Mouse (Mus musculus): ENCODE measurements around the gene Pxylp1. TPM values are rescaled to one million over a fixed set of nuclear protein-coding genes. Genes with fewer than 3 reads are reported as not detected.
A peak's percentile ranks its signal among the peaks of the same experiment; 100 is the strongest.

Gene Pxylp1
- polyA plus RNA-seq, 1 experiment from 2014 or later, result 1.9 TPM

DNA sequence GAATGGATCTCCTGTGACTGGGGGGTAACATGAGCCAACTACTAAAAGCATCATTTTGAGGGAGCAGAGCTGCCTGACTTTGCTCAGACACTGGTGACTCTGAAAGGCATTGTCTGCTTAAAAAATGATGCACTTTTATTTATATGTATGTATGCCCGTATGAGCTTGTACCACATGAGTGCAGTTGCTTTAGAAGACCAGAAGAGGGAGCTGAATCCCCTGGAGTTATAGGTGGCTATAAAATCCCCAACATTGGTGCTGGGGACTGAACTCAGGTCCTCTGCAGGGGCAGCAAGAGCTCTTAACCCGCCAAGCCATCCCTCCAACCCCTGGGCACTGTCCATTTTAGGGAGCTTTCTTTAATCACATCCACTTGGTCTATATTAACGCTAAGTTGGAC, 21.5 kb upstream of the Pxylp1 start:
- Histone ChIP-seq H3K27me3 (no peaks in the 10 kb centered on the region), H3K36me3 (no peaks in the 10 kb centered on the region), H3K4me1 (replicated peaks) (no peaks in the 10 kb centered on the region), H3K4me2 (no peak overlapping the region), H3K4me3 (replicated peaks) (no peak overlapping the region), H3K9me3 (replicated peaks) (no peaks in the 10 kb centered on the region), H3K9ac (no peak overlapping the region), H3K27ac (no peak overlapping the region)
- no peak for DNase-seq
- no peak for ATAC-seq (ENCODE audit: low read depth)
- 68% methylated on average over 3 of the region's 3 CpGs for WGBS (ENCODE audit: insufficient replicate concordance)

DNA sequence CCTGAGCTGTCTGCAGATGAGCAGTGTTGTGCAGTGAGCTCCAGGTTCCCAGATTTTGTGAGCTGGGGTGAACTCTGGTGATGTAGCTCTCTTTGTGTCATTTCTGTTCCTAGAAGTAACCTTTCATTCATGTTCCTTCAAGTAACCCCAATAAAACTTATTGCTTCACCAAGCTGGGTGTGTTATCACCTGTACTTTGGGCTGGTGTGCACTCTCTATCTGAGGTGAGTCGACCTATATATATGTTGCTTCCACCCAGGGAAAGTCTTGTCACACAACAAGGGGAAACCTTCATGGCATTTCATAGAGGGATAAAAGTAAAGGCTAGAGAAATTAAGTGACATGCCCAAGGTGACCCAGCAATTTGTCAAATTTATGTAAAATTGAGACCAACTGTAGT, 17.0 kb upstream of the Pxylp1 start:
- WGBS (ENCODE audit: insufficient replicate concordance), result 58% methylated on average over 1 of the region's 1 CpGs

DNA sequence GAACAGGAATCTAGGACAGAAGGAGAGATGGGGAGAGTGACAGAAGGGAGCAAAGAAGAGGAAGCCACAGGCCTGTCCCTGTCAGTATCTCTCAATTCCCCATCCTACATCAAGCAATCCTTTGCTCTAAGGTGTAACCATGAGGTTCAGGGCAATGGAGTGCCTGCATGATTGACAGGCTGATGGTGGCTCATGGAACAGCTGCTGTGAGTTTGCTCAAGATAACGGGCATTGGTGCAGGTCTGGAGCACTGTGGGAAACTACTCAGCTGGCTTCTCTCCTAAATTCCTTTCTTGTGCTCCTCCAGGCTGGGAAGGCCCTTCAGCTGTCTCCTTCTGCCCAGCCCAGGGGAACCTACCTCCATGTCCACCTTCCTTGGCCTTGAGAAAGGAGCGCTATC, 16.3 kb upstream of the Pxylp1 start:
- Histone ChIP-seq H3K27ac (no peak overlapping the region), H3K9ac (no peak overlapping the region), H3K36me3 (no peaks in the 10 kb centered on the region), H3K27me3 (no peaks in the 10 kb centered on the region), H3K4me2 (no peak overlapping the region), H3K4me1 (replicated peaks) (no peaks in the 10 kb centered on the region), H3K4me3 (replicated peaks) (no peak overlapping the region), H3K9me3 (replicated peaks) (no peaks in the 10 kb centered on the region)
- WGBS (ENCODE audit: insufficient replicate concordance), result 59% methylated on average over 2 of the region's 2 CpGs
- ATAC-seq (ENCODE audit: low read depth) (no peak), DNase-seq (no peak)

More for the DNA sequence above, 17.0 kb upstream of the Pxylp1 start:
- Histone ChIP-seq H3K9me3 (replicated peaks) (no peaks in the 10 kb centered on the region), H3K27me3 (no peaks in the 10 kb centered on the region), H3K4me3 (replicated peaks) (no peak overlapping the region), H3K36me3 (no peaks in the 10 kb centered on the region), H3K4me1 (replicated peaks) (no peaks in the 10 kb centered on the region), H3K27ac (no peak overlapping the region), H3K4me2 (no peak overlapping the region), H3K9ac (no peak overlapping the region)
- ATAC-seq (ENCODE audit: low read depth) (no peak), DNase-seq (no peak)

DNA sequence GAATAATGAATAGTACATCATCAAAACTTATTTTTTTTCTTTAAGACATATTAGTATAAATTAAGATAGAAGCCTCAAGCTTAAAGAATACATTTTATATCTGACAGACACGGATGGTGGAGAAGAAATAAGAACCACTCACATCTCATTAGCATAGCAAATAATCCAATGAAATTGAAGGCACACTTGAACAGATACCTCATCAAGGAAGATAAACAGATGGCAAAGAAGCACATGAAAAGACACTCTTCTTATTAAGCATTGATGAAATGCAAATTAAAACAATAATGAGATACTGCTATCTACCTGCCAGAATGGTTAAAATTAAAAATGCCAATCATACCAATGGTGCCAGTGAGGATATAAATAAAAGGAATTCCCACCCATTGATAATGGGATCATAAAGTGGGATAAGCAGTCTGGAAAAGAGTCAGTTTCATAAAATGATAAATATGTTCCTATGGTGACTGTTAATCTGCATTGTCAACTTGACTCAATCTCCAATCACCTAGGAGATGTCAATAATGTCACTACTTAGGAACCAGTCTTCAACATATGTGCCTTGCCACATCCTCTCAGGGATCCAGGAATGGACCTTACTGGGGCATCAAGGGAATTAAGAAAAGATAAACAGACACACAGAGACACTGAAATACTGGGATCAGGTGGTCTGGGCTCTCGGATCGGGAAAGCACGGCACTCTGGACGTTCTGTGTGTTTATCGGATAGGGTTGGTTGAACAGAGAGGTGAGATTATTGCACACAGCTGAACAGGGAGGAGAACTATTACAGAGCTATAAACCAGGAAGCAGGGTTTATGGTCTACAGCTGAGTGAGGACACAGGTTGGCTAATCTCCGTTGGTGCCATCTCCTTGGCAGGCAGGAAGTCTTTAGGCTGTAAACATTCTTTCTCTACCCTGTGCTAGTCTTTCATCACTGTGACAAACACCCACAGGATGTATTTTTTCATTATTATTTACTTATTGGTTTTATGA, 12.2 kb upstream of the Pxylp1 start:
- no peaks in the 10 kb centered on the region for H3K4me1 ChIP-seq (replicated peaks)
- H3K4me2 ChIP-seq, result no peak overlapping the region
- no peaks in the 10 kb centered on the region for H3K27me3 ChIP-seq
- H3K9ac ChIP-seq, result no peak overlapping the region
- no peak for DNase-seq
- H3K9me3 ChIP-seq (replicated peaks), result no peaks in the 10 kb centered on the region
- WGBS (ENCODE audit: insufficient replicate concordance), result 71% methylated on average over 7 of the region's 7 CpGs
- H3K36me3 ChIP-seq, result no peaks in the 10 kb centered on the region
- no peak overlapping the region for H3K27ac ChIP-seq
- ATAC-seq (ENCODE audit: low read depth), result no peak
- no peak overlapping the region for H3K4me3 ChIP-seq (replicated peaks)

DNA sequence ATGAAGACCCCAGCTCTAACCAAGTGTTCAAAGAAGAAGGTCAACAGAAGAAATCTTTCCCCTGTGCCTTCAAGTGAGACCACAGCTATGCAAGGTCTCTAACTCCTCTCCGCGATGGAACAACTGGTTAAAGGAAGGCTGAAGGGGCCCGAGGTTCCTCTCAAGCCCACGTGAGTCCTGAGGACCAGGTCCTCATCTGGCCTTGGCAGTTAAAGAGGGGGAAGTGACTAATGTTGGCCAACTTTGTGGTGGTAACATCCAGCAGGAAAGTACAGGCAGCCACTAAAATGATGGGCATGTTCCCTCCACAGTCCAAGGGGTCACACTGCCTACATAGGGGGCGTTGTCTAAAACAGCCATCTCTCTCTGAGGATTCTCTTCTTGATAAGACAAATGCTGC, 7.2 kb upstream of the Pxylp1 start:
- Histone ChIP-seq H3K4me2 (no peak overlapping the region), H3K27me3 (no peaks in the 10 kb centered on the region), H3K9me3 (replicated peaks) (no peaks in the 10 kb centered on the region), H3K4me3 (replicated peaks) (no peak overlapping the region), H3K9ac (no peak overlapping the region), H3K27ac (no peak overlapping the region), H3K36me3 (no peaks in the 10 kb centered on the region), H3K4me1 (replicated peaks) (no peaks in the 10 kb centered on the region)
- 20% methylated on average over 5 of the region's 5 CpGs for WGBS (ENCODE audit: insufficient replicate concordance)
- DNase-seq, result no peak
- no peak for ATAC-seq (ENCODE audit: low read depth)

DNA sequence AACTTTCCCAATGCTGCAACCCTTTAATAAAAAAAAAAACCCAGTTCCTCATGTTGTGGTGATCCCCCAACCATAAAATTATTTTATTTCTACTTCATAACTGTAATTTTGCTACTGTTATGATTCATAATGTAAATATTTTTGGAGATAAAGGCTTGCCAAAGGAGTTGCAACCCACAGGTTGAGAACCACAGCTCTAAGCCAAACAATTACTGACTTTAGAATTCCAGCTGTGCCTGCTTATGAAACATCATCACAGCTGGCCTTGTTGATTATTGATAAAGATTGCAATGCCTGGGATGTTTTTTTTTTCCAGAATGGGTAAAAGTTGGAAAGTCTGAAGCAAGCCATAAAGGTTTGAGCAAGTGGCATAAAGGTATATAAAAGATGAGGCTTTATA, 6.5 kb upstream of the Pxylp1 start:
- Histone ChIP-seq H3K27me3 (no peaks in the 10 kb centered on the region), H3K9me3 (replicated peaks) (no peaks in the 10 kb centered on the region), H3K4me1 (replicated peaks) (no peaks in the 10 kb centered on the region), H3K4me2 (no peak overlapping the region), H3K4me3 (replicated peaks) (no peak overlapping the region), H3K9ac (no peak overlapping the region), H3K36me3 (no peaks in the 10 kb centered on the region), H3K27ac (no peak overlapping the region)
- no peak for DNase-seq
- ATAC-seq (ENCODE audit: low read depth), result no peak

DNA sequence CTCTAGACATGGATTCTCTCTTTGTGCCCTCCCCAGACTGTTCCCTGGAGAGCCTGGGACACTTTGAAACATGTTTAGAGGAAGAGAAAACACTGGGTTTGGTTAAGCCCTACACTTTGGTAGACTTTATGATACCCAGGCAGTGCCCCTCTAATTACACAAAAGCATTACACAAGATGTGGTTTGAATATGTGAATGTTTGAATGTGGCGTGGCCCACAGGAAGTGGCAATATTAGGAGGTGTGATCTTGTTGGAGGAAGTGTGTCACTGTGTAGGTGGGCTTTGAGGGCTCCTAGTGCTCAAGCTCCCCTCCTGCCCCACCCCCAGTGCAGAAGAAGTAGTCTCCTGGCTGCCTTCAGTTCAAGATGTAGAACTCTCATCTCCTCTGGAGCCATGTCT, 4.2 kb upstream of the Pxylp1 start:
- Histone ChIP-seq H3K36me3 (no peaks in the 10 kb centered on the region), H3K4me3 (replicated peaks) (no peak overlapping the region), H3K9ac (no peak overlapping the region), H3K4me1 (replicated peaks) (0 out of 2 replicates have a peak, but pooled peaks cover 2% of the 10 kb centered on the region), H3K27me3 (0 out of 2 replicates have a peak, but pooled peaks cover under 1% of the 10 kb centered on the region), H3K4me2 (no peak overlapping the region), H3K27ac (no peak overlapping the region), H3K9me3 (replicated peaks) (no peaks in the 10 kb centered on the region)
- ATAC-seq (ENCODE audit: low read depth) (no peak), DNase-seq (no peak)
- 65% methylated on average over 1 of the region's 1 CpGs for WGBS (ENCODE audit: insufficient replicate concordance)

DNA sequence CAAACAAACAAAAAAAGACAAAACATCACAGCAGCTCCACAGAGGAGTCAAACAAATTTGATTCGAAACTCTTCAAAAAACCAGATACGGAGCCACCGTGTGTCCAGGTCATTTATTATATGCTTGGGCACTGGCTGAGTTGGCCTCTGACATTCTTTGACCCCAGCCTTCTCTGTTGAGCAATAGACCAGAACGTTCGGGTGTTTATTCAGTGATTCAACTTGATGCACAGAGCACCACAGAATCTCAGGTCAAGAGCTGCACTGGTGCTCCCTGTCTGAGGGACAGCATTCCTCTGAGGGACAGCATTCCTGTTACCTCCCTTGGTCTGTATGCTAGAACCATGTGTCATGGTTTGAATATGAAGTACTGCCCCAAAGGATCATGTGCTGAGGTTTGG, 1.1 kb upstream of the Pxylp1 start:
- ATAC-seq (ENCODE audit: low read depth) (0 out of 2 replicates have a peak, but pooled peaks have one; percentile 29), DNase-seq (no peak)
- H3K27ac ChIP-seq, result no peak overlapping the region
- no peak overlapping the region for H3K9ac ChIP-seq
- H3K9me3 ChIP-seq (replicated peaks), result no peaks in the 10 kb centered on the region
- H3K4me2 ChIP-seq, result no peak overlapping the region
- peaks cover 32% of the 10 kb centered on the region for H3K27me3 ChIP-seq
- no peak overlapping the region for H3K4me3 ChIP-seq (replicated peaks)
- H3K36me3 ChIP-seq, result no peaks in the 10 kb centered on the region
- 51% methylated on average over 5 of the region's 5 CpGs for whole genome bisulfite sequencing (ENCODE audit: insufficient replicate concordance)
- peaks cover 12% of the 10 kb centered on the region for H3K4me1 ChIP-seq (replicated peaks)

DNA sequence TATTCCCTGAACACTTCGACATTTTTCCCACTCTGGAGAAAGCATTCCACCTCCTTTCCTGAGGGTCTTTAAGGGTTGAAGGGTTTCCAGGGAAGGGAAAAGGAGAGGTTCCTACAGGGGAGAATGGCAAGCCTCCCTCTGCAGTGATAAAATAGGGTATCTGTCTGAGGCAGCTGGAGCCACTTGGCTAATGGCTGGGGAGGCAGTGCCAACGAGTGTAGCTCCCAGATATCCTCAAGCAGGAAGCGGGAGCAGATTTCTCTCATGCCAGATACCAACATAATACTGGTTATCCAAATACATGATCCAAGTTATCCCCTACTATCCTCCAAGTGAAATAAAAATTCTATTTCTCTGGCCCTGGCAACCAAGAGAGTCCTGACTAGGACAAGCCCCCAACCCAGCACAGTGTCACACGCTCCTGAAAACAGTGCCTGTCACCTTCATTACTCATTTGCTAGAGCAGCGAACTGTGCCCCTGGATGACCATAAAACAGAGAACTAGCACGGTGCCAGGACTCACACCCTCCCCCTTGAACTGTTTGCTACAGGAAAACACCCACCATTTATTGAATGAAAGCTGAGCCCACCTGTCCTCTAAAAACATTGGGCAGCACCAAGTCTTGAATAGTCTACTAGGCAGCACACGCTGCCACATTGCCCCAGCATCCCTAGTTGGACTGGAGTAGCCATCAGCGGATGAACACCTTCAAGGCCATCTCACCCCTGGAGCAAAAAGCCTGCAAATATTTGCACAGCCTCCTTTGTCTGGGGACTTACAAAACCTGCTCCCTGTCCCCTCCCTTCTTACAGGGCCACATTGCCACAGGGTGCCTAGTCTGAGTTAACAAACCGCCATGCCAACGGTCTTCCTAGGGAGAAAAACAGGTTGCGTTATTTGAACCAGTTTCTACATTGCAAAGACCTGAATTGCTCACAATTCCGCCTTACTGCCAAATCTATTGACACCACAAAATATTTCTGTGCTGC, 833 bp downstream of the Pxylp1 start:
- H3K27ac ChIP-seq, result no peak overlapping the region
- H3K4me3 ChIP-seq (replicated peaks), result no peak overlapping the region
- H3K36me3 ChIP-seq, result no peaks in the 10 kb centered on the region
- 51% methylated on average over 12 of the region's 12 CpGs for WGBS (ENCODE audit: insufficient replicate concordance)
- ATAC-seq (ENCODE audit: low read depth) (no peak), DNase-seq (no peak)
- peaks cover 51% of the 10 kb centered on the region for H3K27me3 ChIP-seq
- no peak overlapping the region for H3K9ac ChIP-seq
- H3K4me1 ChIP-seq (replicated peaks), result peaks cover 15% of the 10 kb centered on the region
- H3K9me3 ChIP-seq (replicated peaks), result no peaks in the 10 kb centered on the region
- no peak overlapping the region for H3K4me2 ChIP-seq

DNA sequence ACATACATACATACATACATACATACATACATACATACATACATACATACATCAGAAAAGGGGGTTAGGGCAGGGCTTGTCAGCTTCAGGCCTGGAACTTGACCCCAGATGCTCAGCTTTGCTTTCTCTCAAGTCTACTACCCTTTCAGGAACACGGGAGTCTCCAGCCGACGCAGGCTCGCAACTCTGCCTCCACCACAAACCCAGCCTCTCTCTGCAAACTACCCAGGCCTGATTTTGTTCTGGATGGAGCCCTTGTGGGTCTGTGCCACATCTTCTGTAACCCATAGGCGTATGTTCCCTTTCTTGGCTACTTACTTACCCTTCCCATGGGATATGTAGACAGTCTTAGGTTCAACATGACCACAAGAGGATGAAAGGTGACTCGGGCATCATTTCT, 1.7 kb downstream of the Pxylp1 start:
- Histone ChIP-seq H3K9ac (no peak overlapping the region), H3K27me3 (peaks cover 60% of the 10 kb centered on the region), H3K4me1 (replicated peaks) (peaks cover 15% of the 10 kb centered on the region), H3K27ac (no peak overlapping the region), H3K36me3 (no peaks in the 10 kb centered on the region), H3K9me3 (replicated peaks) (no peaks in the 10 kb centered on the region), H3K4me2 (no peak overlapping the region), H3K4me3 (replicated peaks) (no peak overlapping the region)
- WGBS (ENCODE audit: insufficient replicate concordance), result 75% methylated on average over 6 of the region's 6 CpGs
- ATAC-seq (ENCODE audit: low read depth) (no peak), DNase-seq (no peak)

DNA sequence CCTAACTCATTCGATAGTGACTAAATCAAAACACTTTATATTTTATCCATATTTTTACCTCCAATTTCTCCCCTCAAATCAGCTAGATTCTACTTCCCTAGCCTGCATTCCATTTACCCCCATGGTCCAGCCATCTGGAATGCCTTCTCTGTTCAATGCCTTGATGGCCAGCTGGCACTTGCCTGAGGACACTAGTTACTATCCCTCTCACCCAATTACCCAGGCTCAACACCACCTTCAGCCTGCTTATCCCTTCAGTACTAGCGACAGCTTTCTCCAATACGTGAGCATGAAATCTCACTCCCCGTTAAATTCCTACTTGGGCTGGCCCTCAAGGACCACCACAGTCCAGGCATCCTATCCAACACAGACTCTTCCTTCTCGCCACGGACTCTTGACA, 2.2 kb downstream of the Pxylp1 start:
- Histone ChIP-seq H3K9ac (no peak overlapping the region), H3K4me1 (replicated peaks) (peaks cover 15% of the 10 kb centered on the region), H3K4me2 (no peak overlapping the region), H3K4me3 (replicated peaks) (no peak overlapping the region), H3K27me3 (peaks cover 60% of the 10 kb centered on the region), H3K36me3 (no peaks in the 10 kb centered on the region), H3K27ac (no peak overlapping the region), H3K9me3 (replicated peaks) (no peaks in the 10 kb centered on the region)
- 71% methylated on average over 6 of the region's 6 CpGs for WGBS (ENCODE audit: insufficient replicate concordance)
- no peak for ATAC-seq (ENCODE audit: low read depth)
- no peak for DNase-seq
